13 mouse cellular contexts compared by ENCODE assay signal in the genomic region with DNA sequence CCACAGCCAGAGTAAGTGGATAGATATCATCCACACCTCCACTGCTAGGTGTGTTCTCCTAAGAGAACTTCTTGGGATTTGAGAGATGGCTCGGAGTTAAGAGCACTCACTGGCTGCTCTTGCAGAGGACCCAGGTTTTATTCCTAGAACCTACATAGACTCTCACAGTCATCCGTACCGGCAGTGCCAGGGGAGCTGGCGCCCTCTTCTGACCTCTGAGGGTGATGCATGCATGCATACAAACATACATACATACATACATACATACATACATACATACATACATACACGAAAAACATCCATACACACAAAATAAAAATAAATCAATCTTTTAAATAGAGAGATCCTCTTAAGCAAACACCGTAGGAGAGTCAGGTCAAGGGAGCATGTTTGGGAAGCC.
DNase-seq lines count a peak whose midpoint lies in the region; ATAC-seq and TF ChIP-seq lines count a peak whose summit lies in the region.
"Had no signal": no experiment of that assay in that cellular context is flagged by ENCODE, and none has a peak within 500 bp of the region (broad histone marks: within the 10 kb centered on the region; RNA-seq: fewer than 3 reads in every experiment).

No protein-coding gene starts in this region.

- no peak for ATAC-seq in kidney, postnatal 0 days (replicated peaks; ENCODE audit: low FRiP score, low read depth)
- ATAC-seq: forebrain, embryonic 13.5 days; midbrain, embryonic 16.5 days had no signal

- H3K27me3 ChIP-seq in kidney, postnatal 0 days (ENCODE audit: insufficient read depth, low read length), result no peaks in the 10 kb centered on the region
- H3K27me3 ChIP-seq in small intestine, adult 2 months (ENCODE audit: control insufficient read depth, insufficient read depth, low read length), result no peaks in the 10 kb centered on the region
- H3K27me3 ChIP-seq: forebrain, embryonic 13.5 days; hindbrain, embryonic 13.5 days had no signal

- no peaks in the 10 kb centered on the region for H3K4me1 ChIP-seq in kidney, postnatal 0 days (replicated peaks; ENCODE audit: insufficient read depth, low read length)
- H3K4me1 ChIP-seq in small intestine, adult 2 months (ENCODE audit: control insufficient read depth, insufficient read depth, insufficient read length, low read length), result no peaks in the 10 kb centered on the region
- H3K4me1 ChIP-seq: forebrain, embryonic 13.5 days; hindbrain, embryonic 13.5 days had no signal

- TF ChIP-seq POLR2A in small intestine, adult 2 months (IDR thresholded peaks at IDR 0.05; ENCODE audit: low read depth, low read length), result no peak

- H3K27ac ChIP-seq in kidney, postnatal 0 days, result no peak overlapping the region
- no peak overlapping the region for H3K27ac ChIP-seq in small intestine, adult 2 months (ENCODE audit: insufficient read depth, low read depth, low read length)
- H3K27ac ChIP-seq: embryonic facial prominence, embryonic 10.5 days; forebrain, embryonic 13.5 days; hindbrain, embryonic 13.5 days had no signal

- WGBS in kidney, postnatal 0 days, result 83% methylated on average over 6 of the region's 6 CpGs
- 78% methylated on average over 6 of the region's 6 CpGs for WGBS in small intestine, adult 2 months

- peak; percentile 35; the same call in 1 of the 2 replicates for TF ChIP-seq CTCF in kidney, postnatal 0 days (IDR thresholded peaks at IDR 0.05; ENCODE audit: low read depth)
- peak; percentile 64; the same call in 1 of the 2 replicates for TF ChIP-seq CTCF in small intestine, adult 2 months (IDR thresholded peaks at IDR 0.05; ENCODE audit: extremely low read depth, insufficient read length, insufficient replicate concordance, low read depth, low read length)

- no peak overlapping the region for H3K9ac ChIP-seq in kidney, postnatal 0 days (ENCODE audit: low read depth, low read length)
- H3K9ac ChIP-seq: forebrain, embryonic 13.5 days; hindbrain, embryonic 13.5 days had no signal

- H3K4me2 ChIP-seq in kidney, postnatal 0 days (ENCODE audit: low read length), result no peak overlapping the region
- H3K4me2 ChIP-seq: forebrain, embryonic 13.5 days; hindbrain, embryonic 13.5 days had no signal

- no peaks in the 10 kb centered on the region for H3K36me3 ChIP-seq in kidney, postnatal 0 days (ENCODE audit: insufficient read depth, low read length)
- H3K36me3 ChIP-seq in small intestine, adult 2 months (ENCODE audit: control insufficient read depth, insufficient read depth, low read length), result no peaks in the 10 kb centered on the region
- H3K36me3 ChIP-seq: embryonic facial prominence, embryonic 10.5 days; hindbrain, embryonic 13.5 days had no signal

- DNase-seq in adrenal gland, postnatal 10 days, result peak; percentile 30
- DNase-seq in adrenal gland, adult 18-20 months (ENCODE audit: low spot score in 2 of 2), result no peak
- no peak for DNase-seq in kidney, postnatal 0 days (ENCODE audit: low spot score)
- DNase-seq in kidney, postnatal 10 days, result no peak
- peak; percentile 6 for DNase-seq in thymus, postnatal 25 days
- DNase-seq in thymus, postnatal 0 days (ENCODE audit: low spot score), result no peak
- DNase-seq in frontal cortex, postnatal 10 days (ENCODE audit: low spot score in 2 of 2), result no peak
- DNase-seq: cerebellum, adult 11-12 months had no signal

- no peak overlapping the region for H3K4me3 ChIP-seq in kidney, postnatal 0 days (replicated peaks; ENCODE audit: low read depth, low read length)
- H3K4me3 ChIP-seq in small intestine, adult 2 months (ENCODE audit: low read depth, low read length), result no peak overlapping the region
- H3K4me3 ChIP-seq: embryonic facial prominence, embryonic 10.5 days; forebrain, embryonic 13.5 days; hindbrain, embryonic 13.5 days had no signal

- no peaks in the 10 kb centered on the region for H3K9me3 ChIP-seq in kidney, postnatal 0 days (replicated peaks; ENCODE audit: low read length)
- H3K9me3 ChIP-seq: embryonic facial prominence, embryonic 10.5 days; forebrain, embryonic 13.5 days; hindbrain, embryonic 13.5 days had no signal

Comparison
In these comparisons a context has a peak if more than half of its experiments do, and no peak if none do; other contexts are left out.
1. DNase-seq: peak in adrenal gland, postnatal 10 days (single experiment) and thymus, postnatal 25 days (single experiment); none in adrenal gland, adult 18-20 months (0 of 2), kidney, postnatal 0 days (single experiment), kidney, postnatal 10 days (single experiment), thymus, postnatal 0 days (single experiment) and frontal cortex, postnatal 10 days (0 of 2).